Mouse (Mus musculus) left cerebral cortex, postnatal 14 days (tissue): ENCODE data around the gene Jpt1. TPM values are rescaled to one million over a fixed set of nuclear protein-coding genes. Genes with fewer than 3 reads are reported as not detected.
A peak's percentile ranks its signal among the peaks of the same experiment; 100 is the strongest.
"Not testable (repeated sequence)": the region's sequence is repeated elsewhere in the genome, so short reads cannot be mapped to it uniquely, and the experiment has no call there.

Experiments
- DNase-seq, 2 experiments: peaks; one replicate each; pipeline ENCODE4 v3.0.0; 2021 to 2022; ENCODE audit warnings: low spot score in 2 of 2, mixed read lengths in 1 of 2
- intact Hi-C: fragments of 180-260 bp; cut with DNase I; formaldehyde crosslinking; loops from one replicate; pipeline ENCODE4 v1.15.1; 2025
- total RNA-seq, 2 experiments: library from RNA; stranded (reverse); gene quantifications; 2 replicates each; pipeline ENCODE4 v1.2.3; 2021

The Jpt1 gene
- total RNA-seq, 2 experiments from 2014 or later = 206 TPM

DNA sequence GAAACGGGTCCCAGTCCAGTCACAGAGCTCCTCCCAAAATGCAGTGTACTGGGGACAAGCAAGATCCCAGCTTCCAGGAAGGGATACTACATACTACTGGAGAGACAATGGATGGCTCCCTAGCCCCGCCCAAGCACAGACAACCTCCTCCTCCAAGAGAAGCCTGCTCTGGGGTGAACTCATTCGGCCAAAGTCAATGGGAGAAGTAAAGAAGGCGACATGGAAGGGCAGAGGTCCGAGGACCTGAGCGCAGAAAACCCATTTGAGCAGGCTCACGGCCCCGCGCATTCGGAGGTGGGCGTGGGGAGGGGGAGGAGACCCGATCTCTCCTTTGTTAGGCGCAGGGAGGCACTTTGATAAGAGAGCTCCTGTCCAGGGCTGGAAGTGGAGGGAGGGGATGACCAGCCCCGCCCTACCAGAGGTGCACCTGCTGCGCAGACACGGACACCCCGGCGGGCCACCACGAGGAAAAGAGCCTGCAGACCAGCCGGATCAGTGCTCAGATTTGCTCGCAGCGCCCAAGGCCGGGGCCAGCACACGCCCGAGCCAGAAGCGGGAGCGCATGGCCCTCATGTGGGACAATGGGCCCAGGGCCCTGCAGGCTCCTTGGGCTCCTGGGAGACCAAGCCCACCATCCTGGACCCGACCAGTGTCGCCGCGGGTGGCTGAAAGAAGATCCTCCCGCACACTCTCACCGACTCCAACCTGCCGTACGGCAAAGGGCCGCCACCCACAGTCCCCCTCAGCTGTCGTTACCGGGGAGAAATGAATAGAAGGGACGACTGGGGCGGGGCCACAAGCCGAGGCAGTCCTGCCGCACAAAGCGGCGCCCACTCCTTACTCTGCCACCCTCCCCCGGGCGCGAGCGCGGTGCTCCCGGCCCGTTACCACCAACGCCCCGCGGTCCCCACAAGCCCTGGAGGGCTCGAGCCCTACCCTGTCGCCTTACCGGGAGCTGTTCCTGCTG lies 633 bp downstream of the Jpt1 start:
- intact Hi-C loops = no loop called here
- peak; percentile 62 to 63 for DNase-seq

DNA sequence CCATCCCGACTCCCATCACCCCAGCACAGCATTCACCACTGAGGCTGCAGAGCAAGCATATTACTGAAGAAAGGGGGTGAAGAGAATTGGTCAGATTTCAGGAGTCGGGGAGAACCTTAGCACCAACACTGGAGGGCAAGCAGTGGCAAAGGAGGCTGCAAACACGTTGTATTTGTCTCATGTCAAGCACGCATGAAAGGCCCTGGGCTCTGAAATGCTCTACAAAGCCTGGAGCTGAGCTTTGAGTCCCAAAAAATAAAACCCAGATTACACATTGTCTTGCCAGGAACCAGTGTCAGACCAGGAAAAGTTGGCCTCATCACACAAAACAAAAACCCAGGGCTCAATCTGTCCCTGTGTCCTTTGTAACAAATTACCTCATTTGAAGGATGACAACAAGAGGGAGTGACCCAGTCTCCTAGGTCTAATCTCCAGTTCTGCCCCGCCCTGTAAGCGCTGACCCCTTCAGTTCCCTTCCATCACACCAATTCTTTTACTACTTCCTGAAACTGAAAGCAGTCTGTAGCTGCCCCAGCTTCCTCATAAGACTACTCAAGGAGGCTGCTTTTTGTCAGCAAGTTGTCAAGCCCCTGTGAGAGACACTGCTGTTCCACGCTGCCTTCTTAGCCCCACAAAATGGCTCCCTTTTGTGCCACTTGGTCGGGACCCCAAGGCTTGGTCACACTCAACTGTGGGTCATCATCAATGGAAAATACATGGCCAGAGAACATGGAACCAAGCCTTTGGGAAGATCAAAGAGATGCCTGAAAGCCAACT lies 1.6 kb downstream of the Jpt1 start:
- no peak for DNase-seq
- intact Hi-C loops = no loop called here

DNA sequence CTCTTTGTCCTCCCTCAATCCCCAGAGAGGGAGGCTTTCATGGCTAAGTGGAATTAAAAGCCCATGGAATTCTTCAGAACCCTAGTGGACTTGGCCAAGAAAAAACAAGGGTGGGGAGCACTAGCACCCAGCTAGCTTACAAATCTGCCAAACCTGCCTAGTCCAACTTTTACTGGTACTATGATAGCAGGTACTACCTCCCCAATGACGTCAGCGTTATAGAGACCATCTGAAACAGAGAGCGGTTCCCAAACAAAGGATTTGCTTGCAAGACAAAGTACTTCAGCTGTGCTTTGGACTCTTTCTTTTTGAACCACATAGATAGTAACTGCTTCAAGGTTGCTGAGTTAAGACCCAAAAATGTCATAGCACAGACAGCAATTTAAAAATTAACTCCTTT lies 2.2 kb downstream of the Jpt1 start:
- DNase-seq = no peak
- intact Hi-C loops = no loop called here

DNA sequence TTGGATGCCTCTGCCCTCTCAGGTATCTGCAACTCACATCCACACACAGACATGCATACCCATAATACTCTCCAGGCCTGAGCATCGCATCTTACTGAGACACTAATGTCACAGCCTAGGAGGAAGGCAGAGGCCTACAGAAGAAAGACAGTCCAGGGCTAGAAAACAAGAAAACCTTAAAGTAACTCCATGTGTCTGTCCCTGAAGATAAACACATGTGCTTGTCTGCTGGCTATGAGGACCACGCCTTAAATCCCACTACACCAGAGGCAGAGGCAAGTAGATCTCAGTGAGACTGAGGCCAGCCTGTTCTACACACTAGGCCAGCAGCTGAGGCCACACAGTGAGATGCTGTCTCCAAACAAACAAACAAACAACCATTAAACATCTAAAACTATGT lies 3.1 kb downstream of the Jpt1 start:
- intact Hi-C loops = no loop called here
- no peak for DNase-seq

- intact Hi-C loops = no loop called here
- no peak for DNase-seq
These were observed 3.7 kb downstream of the Jpt1 start for GRCm38 (mm10) chr11:115510507-115510888.

DNA sequence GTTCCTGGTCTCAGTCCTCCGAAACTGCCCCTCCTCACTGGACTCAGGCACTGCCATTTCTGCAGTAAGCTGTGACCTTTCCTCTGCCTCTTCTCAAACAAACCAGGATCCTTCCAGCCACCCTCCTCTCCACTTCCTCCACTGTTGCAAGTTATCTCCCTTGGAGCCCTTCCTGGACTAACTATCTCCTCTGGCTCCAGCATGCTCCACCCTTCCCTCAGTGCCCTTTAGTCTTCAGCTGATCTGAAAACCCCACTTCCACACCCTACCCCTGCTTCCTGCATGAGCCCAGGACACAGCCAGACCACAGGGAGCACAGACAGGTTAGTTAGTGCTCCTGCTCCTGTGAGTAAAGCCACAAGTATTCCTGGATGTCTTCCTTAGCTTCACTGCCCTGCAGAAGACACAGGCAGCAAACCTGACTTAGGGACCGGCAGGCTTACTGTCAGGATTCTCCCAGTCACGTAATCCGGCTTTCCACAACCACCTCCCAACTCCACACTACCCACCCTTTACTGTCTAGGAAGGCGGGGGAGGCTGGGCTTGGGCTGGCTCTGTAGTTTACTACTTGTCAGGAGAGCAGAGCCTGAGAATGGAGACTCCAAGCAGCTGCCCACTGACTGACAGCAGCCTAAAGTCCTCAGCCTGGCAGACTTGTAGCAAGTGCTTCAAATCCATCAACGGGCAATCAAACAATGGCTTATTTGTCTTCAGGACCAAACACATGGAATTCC lies 4.2 kb downstream of the Jpt1 start:
- intact Hi-C loops = no loop called here
- DNase-seq = no peak

- no peak for DNase-seq
- intact Hi-C loops = no loop called here
These were observed 6.1 kb downstream of the Jpt1 start for GRCm38 (mm10) chr11:115508061-115508460.

GRCm38 (mm10) chr11:115506586-115506985 lies 7.6 kb downstream of the Jpt1 start:
- no peak for DNase-seq
- intact Hi-C loops = no loop called here

DNA sequence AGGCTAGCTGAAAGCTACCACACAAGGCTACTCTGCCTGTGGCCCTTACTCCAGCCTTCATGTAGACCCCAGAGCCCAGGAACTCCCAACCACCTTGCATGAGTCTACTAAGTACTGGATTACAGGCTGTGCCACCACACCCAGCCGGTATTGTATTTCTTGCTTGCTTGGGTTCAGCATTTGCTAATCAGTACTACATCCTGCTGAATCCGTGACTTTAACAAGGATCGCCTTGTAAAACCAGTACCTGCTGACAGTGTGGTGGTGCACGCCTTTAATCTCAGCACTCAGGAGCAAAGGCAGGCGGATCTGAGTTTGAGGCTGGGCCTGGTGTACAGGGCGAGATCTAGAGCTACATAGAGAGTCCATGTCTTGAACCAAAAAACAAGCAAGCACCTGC lies 11.6 kb downstream of the Jpt1 start:
- intact Hi-C loops = no loop called here
- no peak for DNase-seq

DNA sequence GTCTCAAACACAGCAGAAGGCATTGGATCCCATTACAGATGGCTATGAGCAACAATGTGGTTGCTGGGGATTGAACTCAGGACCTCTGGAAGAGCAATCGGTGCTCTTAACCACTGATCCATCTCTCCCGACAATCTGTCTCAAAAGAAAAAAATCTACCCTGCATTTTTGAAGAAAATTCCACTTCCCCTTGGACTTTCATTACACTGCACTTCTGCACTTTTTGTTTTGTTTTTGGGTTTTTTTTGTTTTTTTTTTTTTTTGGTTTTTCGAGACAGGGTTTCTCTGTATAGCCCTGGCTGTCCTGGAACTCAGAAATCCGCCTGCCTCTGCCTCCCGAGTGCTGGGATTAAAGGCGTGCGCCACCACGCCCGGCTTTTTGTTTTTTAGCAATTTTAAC lies 17.6 kb downstream of the Jpt1 start:
- intact Hi-C loops = loop anchor here (10.0 kb wide), 1 partner anchor 108 kb away; the partner anchor contains the start of genes Gga3 and Mrps7
- not testable (repeated sequence) for DNase-seq

DNA sequence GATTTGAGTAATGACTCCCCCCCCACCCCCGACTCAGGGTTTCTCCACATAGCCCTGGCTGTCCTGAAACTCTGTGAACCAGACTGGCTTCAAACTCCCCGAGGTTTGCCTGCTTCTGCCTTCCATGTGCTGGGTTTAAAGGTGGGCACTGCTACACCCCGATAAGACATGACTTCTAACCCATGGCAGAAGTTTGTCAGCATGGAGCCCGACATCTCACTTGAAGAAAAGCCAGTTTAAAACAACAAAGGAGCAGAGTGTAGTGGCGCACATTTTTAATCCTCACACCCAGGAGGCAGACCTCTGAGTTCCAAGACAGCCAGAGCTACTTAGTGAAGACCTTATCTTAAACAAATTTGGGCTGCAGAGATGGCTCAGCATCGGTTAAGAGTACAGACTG lies 21.8 kb downstream of the Jpt1 start:
- no peak for DNase-seq
- intact Hi-C loops = loop anchor here (10.0 kb wide), 1 partner anchor 112 kb away; the partner anchor contains the start of genes Gga3 and Mrps7

DNA sequence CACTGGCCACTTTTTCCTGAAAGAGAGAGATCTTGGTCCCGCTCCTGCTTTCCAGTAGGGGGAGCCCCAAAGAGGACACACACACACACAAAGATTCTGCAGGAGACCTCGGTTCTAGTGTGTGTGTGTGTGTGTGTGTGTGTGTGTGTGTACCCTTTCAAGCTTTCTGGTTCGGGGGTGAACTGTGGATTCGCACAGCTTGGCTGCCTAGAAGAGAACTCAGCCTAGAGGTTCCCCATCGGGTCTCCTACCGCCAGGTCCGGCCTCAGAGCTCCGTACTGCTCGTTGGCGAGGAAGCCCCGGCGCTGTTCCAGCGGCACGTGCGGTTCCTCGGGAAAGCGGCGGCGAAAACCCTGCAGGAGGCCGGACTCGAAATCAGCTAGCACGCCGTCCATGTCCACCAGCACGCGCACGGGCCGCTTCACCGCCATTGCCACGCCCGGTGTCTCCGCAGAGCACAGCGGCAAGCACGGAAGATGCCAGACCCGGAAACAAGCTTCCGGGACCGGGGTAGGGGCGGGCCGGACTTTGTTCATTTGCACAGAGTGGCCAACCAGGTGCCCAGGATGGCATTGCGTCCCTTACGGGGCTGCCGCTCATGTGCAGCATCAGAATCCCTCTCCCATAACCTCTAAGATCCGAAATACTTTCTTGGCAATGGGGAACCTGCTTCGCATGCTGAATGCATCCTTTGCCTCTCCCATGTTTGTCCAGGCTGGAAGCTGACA lies 22.7 kb downstream of the Jpt1 start, which contains the start of gene Nt5c:
TSS of gene Nt5c (minus strand) at position 507 of the 728 bp plus-strand sequence.
- intact Hi-C loops = loop anchor here (2.0 to 10.0 kb wide), 2 partner anchors 45 to 113 kb away; partner anchors contain the start of genes Gga3, Mrps7 and Sumo2
- peak; percentile 84 to 91 for DNase-seq

GRCm38 (mm10) chr11:115490441-115491355 lies 23.5 kb downstream of the Jpt1 start:
- intact Hi-C loops = loop anchor here (2.0 to 10.0 kb wide), 2 partner anchors 46 to 114 kb away; partner anchors contain the start of genes Gga3, Mrps7 and Sumo2
- DNase-seq = no peak

GRCm38 (mm10) chr11:115488551-115489104 lies 25.6 kb downstream of the Jpt1 start:
- intact Hi-C loops = loop anchor here (10.0 kb wide), 1 partner anchor 96 kb away; no protein-coding TSS in a partner anchor

GRCm38 (mm10) chr11:115485155-115485554 lies 29.0 kb downstream of the Jpt1 start:
- intact Hi-C loops = loop anchor here (10.0 kb wide), 1 partner anchor 100 kb away; no protein-coding TSS in a partner anchor
- DNase-seq = no peak

More at GRCm38 (mm10) chr11:115488551-115489104, 25.6 kb downstream of the Jpt1 start:
- DNase-seq = no peak

DNA sequence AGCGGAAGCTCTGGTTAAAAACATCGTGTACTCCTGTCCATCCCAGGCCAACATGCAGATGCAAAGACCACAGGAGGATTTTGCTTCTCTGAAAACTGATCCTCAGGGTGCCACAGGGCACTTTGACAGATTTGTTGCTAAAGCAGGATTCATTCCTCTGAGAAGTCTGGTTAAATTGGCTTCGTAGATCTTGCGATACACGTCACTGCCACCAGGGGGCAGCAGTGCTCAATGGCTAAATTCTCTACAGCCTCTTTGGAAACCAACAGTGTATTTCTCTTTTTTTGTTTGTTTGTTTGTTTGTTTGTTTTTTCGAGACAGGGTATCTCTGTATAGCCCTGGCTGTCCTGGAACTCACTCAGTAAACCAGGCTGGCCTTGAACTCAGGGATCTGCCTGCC lies 30.5 kb downstream of the Jpt1 start:
- intact Hi-C loops = loop anchor here (10.0 kb wide), 1 partner anchor 101 kb away; no protein-coding TSS in a partner anchor
- DNase-seq = peak; percentile 85 to 88

- intact Hi-C loops = loop anchor here (10.0 kb wide), 1 partner anchor 102 kb away; no protein-coding TSS in a partner anchor
- no peak for DNase-seq
These were observed 30.9 kb downstream of the Jpt1 start for GRCm38 (mm10) chr11:115483278-115483677.
